Mouse (Mus musculus): ENCODE measurements around the gene Cdc42bpa. TPM values are rescaled to one million over a fixed set of nuclear protein-coding genes. Genes with fewer than 3 reads are reported as not detected.

The Cdc42bpa gene
- polyA plus RNA-seq, 2 experiments: 8.1 to 9.1 TPM

GRCm38 (mm10) chr1:180210781-180211271, 250.6 kb downstream of the Cdc42bpa start:
- no peak overlapping the region for H3K4me3 ChIP-seq (ENCODE audit: insufficient read depth in 1 of 2, low read depth in 2 of 2, low read length in 2 of 2)

GRCm38 (mm10) chr1:180212911-180213310, 252.6 kb downstream of the Cdc42bpa start:
- TF ChIP-seq EP300 (IDR thresholded peaks at IDR 0.05; ENCODE audit: low read depth): no peak
- no peak for TF ChIP-seq CTCF (IDR thresholded peaks at IDR 0.05; ENCODE audit: low read depth)
- no peak overlapping the region for H3K4me2 ChIP-seq (ENCODE audit: low read depth)
- H3K4me3 ChIP-seq (ENCODE audit: insufficient read depth in 1 of 2, low read depth in 2 of 2, low read length in 2 of 2): no peak overlapping the region
- H3K4me1 ChIP-seq (replicated peaks; ENCODE audit: control insufficient read depth in 2 of 2, insufficient read depth in 2 of 2, low read length in 1 of 2): peaks cover 0 to 5% of the 10 kb centered on the region in 2 experiments; a peak in 2 of 4 replicates
- no peak overlapping the region for H3K27ac ChIP-seq
- H3K27me3 ChIP-seq (ENCODE audit: control insufficient read depth, insufficient read depth, low read length): no peaks in the 10 kb centered on the region
- no peaks in the 10 kb centered on the region for H3K36me3 ChIP-seq (replicated peaks; ENCODE audit: control insufficient read depth, insufficient read depth, low read depth)
- DNase-seq (ENCODE audit: low read depth in 3 of 3, low spot score in 3 of 3): no peak
- no peak for ATAC-seq (ENCODE audit: insufficient read depth)
- no peak overlapping the region for H3K9ac ChIP-seq (replicated peaks)
- 42% methylated on average over 5 of the region's 5 CpGs for WGBS (ENCODE audit: insufficient replicate concordance)
- H3K9me3 ChIP-seq (ENCODE audit: control insufficient read depth, low read length): no peaks in the 10 kb centered on the region

More at GRCm38 (mm10) chr1:180210781-180211271, 250.6 kb downstream of the Cdc42bpa start:
- DNase-seq (ENCODE audit: low read depth in 3 of 3, low spot score in 3 of 3): no peak
- H3K27ac ChIP-seq: no peak overlapping the region
- ATAC-seq (ENCODE audit: insufficient read depth): no peak
- H3K9ac ChIP-seq (replicated peaks): no peak overlapping the region
- no peaks in the 10 kb centered on the region for H3K36me3 ChIP-seq (replicated peaks; ENCODE audit: control insufficient read depth, insufficient read depth, low read depth)
- 56% methylated on average over 9 of the region's 9 CpGs for WGBS (ENCODE audit: insufficient replicate concordance)
- H3K4me2 ChIP-seq (ENCODE audit: low read depth): no peak overlapping the region
- H3K4me1 ChIP-seq (replicated peaks; ENCODE audit: control insufficient read depth in 2 of 2, insufficient read depth in 2 of 2, low read length in 1 of 2): peaks cover 0 to 5% of the 10 kb centered on the region in 2 experiments; a peak in 2 of 4 replicates
- H3K27me3 ChIP-seq (ENCODE audit: control insufficient read depth, insufficient read depth, low read length): no peaks in the 10 kb centered on the region
- no peak for TF ChIP-seq CTCF (IDR thresholded peaks at IDR 0.05; ENCODE audit: low read depth)
- TF ChIP-seq EP300 (IDR thresholded peaks at IDR 0.05; ENCODE audit: low read depth): no peak
- H3K9me3 ChIP-seq (ENCODE audit: control insufficient read depth, low read length): no peaks in the 10 kb centered on the region

- Histone ChIP-seq H3K27me3 (ENCODE audit: control insufficient read depth, insufficient read depth, low read length) (no peaks in the 10 kb centered on the region), H3K27ac (no peak overlapping the region), H3K4me3 (ENCODE audit: insufficient read depth in 1 of 2, low read depth in 2 of 2, low read length in 2 of 2) (no peak overlapping the region), H3K9ac (replicated peaks) (no peak overlapping the region), H3K4me2 (ENCODE audit: low read depth) (no peak overlapping the region), H3K4me1 (replicated peaks; ENCODE audit: control insufficient read depth in 2 of 2, insufficient read depth in 2 of 2, low read length in 1 of 2) (peaks cover 0 to 5% of the 10 kb centered on the region in 2 experiments; a peak in 2 of 4 replicates), H3K9me3 (ENCODE audit: control insufficient read depth, low read length) (no peaks in the 10 kb centered on the region), H3K36me3 (replicated peaks; ENCODE audit: control insufficient read depth, insufficient read depth, low read depth) (no peaks in the 10 kb centered on the region)
- DNase-seq (ENCODE audit: low read depth in 3 of 3, low spot score in 3 of 3) (peak; percentile 33 to 46 (median 45)), ATAC-seq (ENCODE audit: insufficient read depth) (peak; percentile 75)
- 15% methylated on average over 4 of the region's 4 CpGs for WGBS (ENCODE audit: insufficient replicate concordance)
- TF ChIP-seq EP300 (IDR thresholded peaks at IDR 0.05; ENCODE audit: low read depth): no peak
- peak; percentile 99 for TF ChIP-seq CTCF (IDR thresholded peaks at IDR 0.05; ENCODE audit: low read depth)
These were observed 254.8 kb downstream of the Cdc42bpa start for GRCm38 (mm10) chr1:180215044-180215443.

Other genes with a start within 250 kb of the Cdc42bpa start
- gene Kif28, start 215.2 kb upstream of the Cdc42bpa start, polyA plus RNA-seq (2012; rRNA removed): 0.01 and 0.02 TPM in 2 replicates
- not detected in 2 replicates for gene Kif28, start 215.2 kb upstream of the Cdc42bpa start, polyA plus RNA-seq (2014; fragmentation: Nextera tagmentation; extraction: Ambion mirVana)
- gene Gm10518, start 157.1 kb upstream of the Cdc42bpa start, polyA plus RNA-seq (2012; rRNA removed): not detected in 2 replicates
- gene Gm10518, start 157.1 kb upstream of the Cdc42bpa start, polyA plus RNA-seq (2014; fragmentation: Nextera tagmentation; extraction: Ambion mirVana): 0.29 and 0.37 TPM in 2 replicates
- 19.1 and 25.5 TPM in 2 replicates for gene Ahctf1, start 156.8 kb upstream of the Cdc42bpa start, polyA plus RNA-seq (2012; rRNA removed)
- gene Ahctf1, start 156.8 kb upstream of the Cdc42bpa start, polyA plus RNA-seq (2014; fragmentation: Nextera tagmentation; extraction: Ambion mirVana): 19.2 and 26.5 TPM in 2 replicates
- 3.8 and 4.1 TPM in 2 replicates for gene Coq8a, start 239.1 kb downstream of the Cdc42bpa start, polyA plus RNA-seq (2012; rRNA removed)
- gene Coq8a, start 239.1 kb downstream of the Cdc42bpa start, polyA plus RNA-seq (2014; fragmentation: Nextera tagmentation; extraction: Ambion mirVana): 14.3 and 16.2 TPM in 2 replicates